Mouse (Mus musculus): ENCODE measurements around the gene Sypl2.

The Sypl2 gene

GRCm38 (mm10) chr3:108206731-108207375 lies 19.6 kb downstream of the Sypl2 start:
- no peak for DNase-seq (ENCODE audit: low read depth in 2 of 2, low spot score in 2 of 2)

GRCm38 (mm10) chr3:108205601-108206000 lies 20.8 kb downstream of the Sypl2 start:
- DNase-seq (ENCODE audit: low read depth in 2 of 2, low spot score in 2 of 2) = no peak

GRCm38 (mm10) chr3:108204470-108204869 lies 22.0 kb downstream of the Sypl2 start:
- no peak for DNase-seq (ENCODE audit: low read depth in 2 of 2, low spot score in 2 of 2)

- peak; percentile 75 to 79 for DNase-seq (ENCODE audit: low read depth in 2 of 2, low spot score in 2 of 2)
These were observed 22.7 kb downstream of the Sypl2 start for GRCm38 (mm10) chr3:108203621-108204325.

- no peak for DNase-seq (ENCODE audit: low read depth in 2 of 2, low spot score in 2 of 2)
These were observed 23.2 kb downstream of the Sypl2 start for GRCm38 (mm10) chr3:108203212-108203611.

- no peak for DNase-seq (ENCODE audit: low read depth in 2 of 2, low spot score in 2 of 2)
These were observed 23.9 kb downstream of the Sypl2 start for GRCm38 (mm10) chr3:108202506-108202905.

- peak; percentile 89 to 95 for DNase-seq (ENCODE audit: low read depth in 2 of 2, low spot score in 2 of 2)
These were observed 25.8 kb downstream of the Sypl2 start, which contains the start of gene Cyb561d1 for GRCm38 (mm10) chr3:108200329-108201323. TSS of gene Cyb561d1 (minus strand) at chr3:108201212.

GRCm38 (mm10) chr3:108199231-108199630 lies 27.2 kb downstream of the Sypl2 start:
- no peak for DNase-seq (ENCODE audit: low read depth in 2 of 2, low spot score in 2 of 2)

GRCm38 (mm10) chr3:108197066-108197497 lies 29.4 kb downstream of the Sypl2 start:
- DNase-seq (ENCODE audit: low read depth in 2 of 2, low spot score in 2 of 2) = no peak

- no peak for DNase-seq (ENCODE audit: low read depth in 2 of 2, low spot score in 2 of 2)
These were observed 30.4 kb downstream of the Sypl2 start for GRCm38 (mm10) chr3:108195941-108196590.

- no peak for DNase-seq (ENCODE audit: low read depth in 2 of 2, low spot score in 2 of 2)
These were observed 31.2 kb downstream of the Sypl2 start for GRCm38 (mm10) chr3:108195287-108195686.

- DNase-seq (ENCODE audit: low read depth in 2 of 2, low spot score in 2 of 2) = no peak
These were observed 32.8 kb downstream of the Sypl2 start for GRCm38 (mm10) chr3:108193686-108194085.

- no peak for DNase-seq (ENCODE audit: low read depth in 2 of 2, low spot score in 2 of 2)
These were observed 36.6 kb downstream of the Sypl2 start for GRCm38 (mm10) chr3:108189897-108190296.

GRCm38 (mm10) chr3:108188716-108189490 lies 37.5 kb downstream of the Sypl2 start:
- no peak for DNase-seq (ENCODE audit: low read depth in 2 of 2, low spot score in 2 of 2)

- no peak for DNase-seq (ENCODE audit: low read depth in 2 of 2, low spot score in 2 of 2)
These were observed 39.2 kb downstream of the Sypl2 start for GRCm38 (mm10) chr3:108187111-108187795.

GRCm38 (mm10) chr3:108186098-108187047 lies 40.1 kb downstream of the Sypl2 start, which contains the start of gene Amigo1:
TSS of gene Amigo1 (plus strand) at chr3:108186335.
- peak in 1 of 2 experiments; percentile 18 for DNase-seq (ENCODE audit: low read depth in 2 of 2, low spot score in 2 of 2)

GRCm38 (mm10) chr3:108185460-108186097 lies 40.9 kb downstream of the Sypl2 start:
- no peak for DNase-seq (ENCODE audit: low read depth in 2 of 2, low spot score in 2 of 2)

GRCm38 (mm10) chr3:108184742-108185141 lies 41.7 kb downstream of the Sypl2 start:
- no peak for DNase-seq (ENCODE audit: low read depth in 2 of 2, low spot score in 2 of 2)
